Mouse (Mus musculus) forebrain, embryonic 16.5 days (tissue): Measurements from ENCODE around the gene Emc8. TPM values are rescaled to one million over a fixed set of nuclear protein-coding genes. Genes with fewer than 3 reads are reported as not detected.

Experiments
- polyA plus RNA-seq: library from polyadenylated mRNA; unstranded; fragments of >200 nt; fragmentation: Nextera tagmentation; extraction: Ambion mirVana; gene quantifications from 2 replicates; pipeline ENCODE4 v1.2.1, GENCODE M21; 2015

Emc8 gene
- polyA plus RNA-seq, 1 experiment from 2014 or later = 148 TPM

Other genes with a start within 250 kb of the Emc8 start
- 23.1 and 24.3 TPM in 2 replicates for gene Gins2, start 79.3 kb downstream of the Emc8 start, polyA plus RNA-seq
- gene 1190005I06Rik, start 20.9 kb downstream of the Emc8 start, polyA plus RNA-seq = 8.4 and 11.0 TPM in 2 replicates
- 5.5 and 9.6 TPM in 2 replicates for gene Gm27021, start 494 bp downstream of the Emc8 start, polyA plus RNA-seq
- 935 and 953 TPM in 2 replicates for gene Cox4i1, start 351 bp downstream of the Emc8 start, polyA plus RNA-seq
- gene Irf8, start 67.8 kb upstream of the Emc8 start, polyA plus RNA-seq = 3.6 and 4.2 TPM in 2 replicates